Mouse (Mus musculus) midbrain, embryonic 15.5 days (tissue): ENCODE results near the gene Rasl10a. TPM values are rescaled to one million over a fixed set of nuclear protein-coding genes. Genes with fewer than 3 reads are reported as not detected.
"Not testable (repeated sequence)": the region's sequence is repeated elsewhere in the genome, so short reads cannot be mapped to it uniquely, and the experiment has no call there.

Experiments used
- ATAC-seq: fragments of 200-750 bp; cut with Nextera tagmentation; replicated peaks from 2 replicates; pipeline ENCODE4 v1.8.0; 2017; ENCODE audit warnings: moderate TSS enrichment
- H3K27ac ChIP-seq: fragments of 300-500 bp; sonication (generic); 2 replicates; pipeline ENCODE4 v1.5.1; 2015; ENCODE audit warnings: mild to moderate bottlenecking, inconsistent platforms
- H3K27me3 ChIP-seq: fragments of 300-500 bp; sonication (generic); replicated peaks from 2 replicates; pipeline ENCODE4 v1.6.1; 2015; ENCODE audit warnings: inconsistent platforms
- H3K36me3 ChIP-seq: fragments of 300-500 bp; sonication (generic); replicated peaks from 2 replicates; pipeline ENCODE4 v1.6.1; 2015; ENCODE audit warnings: inconsistent platforms
- H3K4me1 ChIP-seq: fragments of 300-500 bp; sonication (generic); 2 replicates; pipeline ENCODE4 v1.6.1; 2015; ENCODE audit warnings: inconsistent platforms
- H3K4me2 ChIP-seq: fragments of 300-500 bp; sonication (generic); 2 replicates; pipeline ENCODE4 v1.6.1; 2015; ENCODE audit warnings: inconsistent platforms, mild to moderate bottlenecking, moderate library complexity
- H3K4me3 ChIP-seq: fragments of 300-500 bp; sonication (generic); 2 replicates; pipeline ENCODE4 v1.5.1; 2015; ENCODE audit warnings: mild to moderate bottlenecking, inconsistent platforms
- H3K9ac ChIP-seq: fragments of 300-500 bp; sonication (generic); 2 replicates; pipeline ENCODE4 v1.6.1; 2015; ENCODE audit warnings: mild to moderate bottlenecking, inconsistent platforms
- H3K9me3 ChIP-seq: fragments of 300-500 bp; sonication (generic); 2 replicates; pipeline ENCODE4 v1.6.1; 2016; ENCODE audit warnings: inconsistent platforms
- WGBS: fragments of 180-500 bp; shearing (Covaris S2); methylation state at CpG from one replicate; pipeline ENCODE4 v1.1.7; 2015; ENCODE audit warnings: mixed read lengths; 5-methylcytosine and 5-hydroxymethylcytosine counted together
- polyA plus RNA-seq: library from polyadenylated mRNA; unstranded; fragments of >200 nt; fragmentation: Nextera tagmentation; extraction: Ambion mirVana; gene quantifications from 2 replicates; pipeline ENCODE4 v1.2.1, GENCODE M21; 2015

Rasl10a gene
- polyA plus RNA-seq, 1 experiment from 2014 or later: 0.77 TPM

- peaks cover 50% of the 10 kb centered on the region for H3K4me1 ChIP-seq
- peak; percentile 31 for ATAC-seq
- WGBS: 13% methylated on average over 38 of the region's 38 CpGs
Measured at GRCm38 (mm10) chr11:5064282-5065055, 6.5 kb downstream of the Rasl10a start.

DNA sequence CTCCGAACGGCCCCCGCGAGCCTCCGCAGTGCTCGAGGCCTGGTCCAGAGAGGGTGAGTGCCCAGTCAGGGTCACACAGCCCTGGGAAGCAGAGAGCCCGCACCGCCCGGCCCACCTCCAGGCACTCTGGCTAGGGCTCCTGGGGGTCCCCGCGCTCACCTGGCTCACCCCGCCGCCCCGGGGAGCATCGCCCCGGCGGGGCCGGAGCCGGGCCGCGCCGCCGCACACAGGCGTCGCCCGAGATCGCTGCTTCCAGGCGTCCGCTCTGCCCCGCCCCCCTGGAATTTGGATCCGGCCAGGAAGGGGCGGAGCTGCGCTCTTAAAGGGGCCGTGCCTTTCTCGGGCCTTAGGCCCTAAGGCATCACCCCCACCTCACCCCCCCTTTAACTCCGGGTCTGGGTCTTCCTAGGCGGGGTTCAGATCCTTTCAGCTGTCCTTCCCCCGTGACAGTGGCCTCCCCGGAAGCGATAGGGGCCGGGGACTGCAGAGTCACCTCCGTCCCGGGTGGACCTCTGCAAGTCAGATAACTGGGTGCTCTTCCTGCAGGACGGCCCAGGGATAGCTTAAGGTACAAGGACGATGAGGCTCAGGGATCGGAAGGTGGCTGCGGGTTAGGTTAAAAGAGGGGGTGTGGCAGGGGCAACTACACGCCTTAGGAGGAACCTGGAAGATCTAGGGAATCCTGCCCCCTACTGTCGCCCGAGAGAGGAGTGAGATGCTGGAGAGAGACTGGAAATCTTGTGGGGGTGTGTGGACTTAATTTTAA is 7.3 kb downstream of the Rasl10a start, which contains the start of gene Gas2l1:
Gas2l1 (minus strand) TSS at position 272 of the 766 bp plus-strand sequence.
- H3K4me1 ChIP-seq: peaks cover 45% of the 10 kb centered on the region
- peaks cover 20% of the 10 kb centered on the region for H3K36me3 ChIP-seq
- H3K27ac ChIP-seq: peak within 1 kb of the TSS; percentile 34; the same call in 1 of the 2 replicates
- peak within 1 kb of the TSS; percentile 80 for H3K4me2 ChIP-seq
- no peaks in the 10 kb centered on the region for H3K9me3 ChIP-seq
- peak within 1 kb of the TSS; percentile 59 for H3K9ac ChIP-seq
- peak; percentile 85 for ATAC-seq
- peaks cover 38% of the 10 kb centered on the region for H3K27me3 ChIP-seq
- peak within 1 kb of the TSS; percentile 88 for H3K4me3 ChIP-seq
- under 1% methylated on average over 47 of the region's 50 CpGs for WGBS

More at GRCm38 (mm10) chr11:5064282-5065055, 6.5 kb downstream of the Rasl10a start:
- H3K27me3 ChIP-seq: peaks cover 46% of the 10 kb centered on the region
- peak overlapping the region; percentile 88 for H3K4me3 ChIP-seq
- H3K4me2 ChIP-seq: peak overlapping the region; percentile 80
- H3K36me3 ChIP-seq: peaks cover 17% of the 10 kb centered on the region
- H3K27ac ChIP-seq: 0 out of 2 replicates have a peak overlapping the region, but pooled peaks have one; percentile 18
- no peaks in the 10 kb centered on the region for H3K9me3 ChIP-seq
- H3K9ac ChIP-seq: peak overlapping the region; percentile 59

GRCm38 (mm10) chr11:5067063-5067462 is 9.1 kb downstream of the Rasl10a start:
- Histone ChIP-seq H3K4me1 (peaks cover 32% of the 10 kb centered on the region), H3K27ac (no peak overlapping the region), H3K27me3 (peaks cover 21% of the 10 kb centered on the region), H3K9me3 (no peaks in the 10 kb centered on the region), H3K9ac (no peak overlapping the region), H3K36me3 (peaks cover 37% of the 10 kb centered on the region), H3K4me2 (no peak overlapping the region), H3K4me3 (no peak overlapping the region)
- no peak for ATAC-seq

DNA sequence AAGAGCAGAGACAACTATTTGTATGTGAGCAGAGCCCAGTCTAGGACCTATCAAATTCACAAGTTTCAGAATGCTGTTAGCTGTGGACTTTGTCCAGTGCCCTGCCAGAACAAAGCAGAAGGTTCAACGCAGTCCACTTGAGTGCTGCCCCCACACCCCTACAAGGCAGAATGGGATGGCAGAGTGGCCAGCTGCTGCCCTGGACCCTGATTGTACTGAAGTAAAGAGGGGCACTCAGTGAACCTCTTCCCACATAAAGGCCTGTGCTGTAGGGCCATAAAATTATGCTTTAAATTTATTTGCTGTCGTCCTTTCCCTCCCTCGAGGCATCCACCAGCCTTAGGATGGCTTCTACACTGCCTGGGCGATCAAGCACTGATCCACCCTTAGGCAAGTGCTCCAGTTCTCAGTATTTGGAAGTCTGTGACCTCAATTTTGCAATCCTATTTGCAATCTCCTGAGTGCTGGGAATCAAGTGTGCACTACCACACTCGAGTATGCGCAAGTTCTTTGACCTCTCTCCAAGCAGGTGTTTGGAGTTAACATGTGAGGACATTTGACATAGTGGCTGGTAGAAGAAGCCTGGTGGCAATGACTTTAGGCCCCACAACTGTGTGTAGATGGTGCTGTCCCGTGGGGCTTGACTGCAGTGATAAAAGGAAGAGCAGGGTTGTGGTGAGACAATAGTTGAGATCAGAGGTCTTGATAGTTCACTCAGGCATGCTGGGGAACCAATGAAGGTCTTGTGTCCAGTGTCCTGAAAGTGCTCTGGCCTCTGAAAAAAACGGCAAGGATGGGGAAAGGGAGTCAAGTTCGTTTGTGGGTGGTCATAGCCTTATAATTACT is 10.4 kb downstream of the Rasl10a start:
- H3K27ac ChIP-seq: no peak overlapping the region
- 86% methylated on average over 9 of the region's 9 CpGs for WGBS
- peaks cover 8% of the 10 kb centered on the region for H3K27me3 ChIP-seq
- no peak overlapping the region for H3K9ac ChIP-seq
- peaks cover 19% of the 10 kb centered on the region for H3K4me1 ChIP-seq
- peaks cover 46% of the 10 kb centered on the region for H3K36me3 ChIP-seq
- no peak overlapping the region for H3K4me3 ChIP-seq
- no peak overlapping the region for H3K4me2 ChIP-seq
- H3K9me3 ChIP-seq: no peaks in the 10 kb centered on the region
- ATAC-seq: no peak

DNA sequence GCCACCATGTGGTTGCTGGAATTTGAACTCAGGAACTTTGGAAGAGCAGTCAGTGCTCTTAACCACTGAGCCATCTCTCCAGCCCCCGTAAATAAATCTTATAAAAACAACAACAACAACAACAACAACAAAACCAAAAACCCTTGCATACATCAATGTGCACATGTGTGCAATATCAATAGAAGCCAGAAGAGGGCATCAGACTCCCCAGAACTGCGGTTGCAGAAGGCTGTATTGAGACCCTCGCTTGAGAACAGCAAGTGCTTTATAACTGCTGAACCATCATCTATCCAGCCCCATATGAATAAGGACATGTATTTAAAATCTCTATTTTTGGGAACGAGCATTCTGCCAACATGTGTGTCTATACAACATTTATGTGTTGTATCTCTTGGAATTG is 17.0 kb downstream of the Rasl10a start:
- H3K27ac ChIP-seq: no peak overlapping the region
- no peak overlapping the region for H3K9ac ChIP-seq
- H3K4me3 ChIP-seq: no peak overlapping the region
- no peak overlapping the region for H3K4me2 ChIP-seq
- no peaks in the 10 kb centered on the region for H3K4me1 ChIP-seq
- no peaks in the 10 kb centered on the region for H3K27me3 ChIP-seq
- 70% methylated on average over 4 of the region's 4 CpGs for WGBS
- H3K9me3 ChIP-seq: no peaks in the 10 kb centered on the region
- H3K36me3 ChIP-seq: peaks cover 54% of the 10 kb centered on the region
- ATAC-seq: no peak

GRCm38 (mm10) chr11:5075760-5076159 is 17.8 kb downstream of the Rasl10a start:
- Histone ChIP-seq H3K4me3 (no peak overlapping the region), H3K4me2 (no peak overlapping the region), H3K4me1 (no peaks in the 10 kb centered on the region), H3K36me3 (peaks cover 55% of the 10 kb centered on the region), H3K27ac (no peak overlapping the region), H3K27me3 (no peaks in the 10 kb centered on the region), H3K9ac (no peak overlapping the region), H3K9me3 (no peaks in the 10 kb centered on the region)
- no peak for ATAC-seq

DNA sequence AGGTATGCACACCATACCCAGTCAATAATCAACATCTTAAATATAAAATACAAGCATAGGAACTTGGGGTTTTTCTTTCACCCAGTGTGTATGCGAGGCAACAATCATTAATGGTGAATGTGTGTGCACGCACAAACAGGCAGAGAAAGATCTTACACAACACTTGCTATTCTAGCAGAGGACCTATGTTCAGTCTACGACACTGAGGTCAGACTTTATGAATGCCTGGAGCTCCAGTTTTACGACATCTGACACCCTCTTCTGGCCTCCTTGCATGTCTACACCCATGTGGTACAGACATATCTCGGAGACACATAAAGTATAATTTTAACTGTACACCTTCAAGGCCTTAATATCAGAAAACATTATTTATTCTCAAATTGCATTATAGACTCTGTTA is 18.9 kb downstream of the Rasl10a start:
- H3K36me3 ChIP-seq: peaks cover 48% of the 10 kb centered on the region

DNA sequence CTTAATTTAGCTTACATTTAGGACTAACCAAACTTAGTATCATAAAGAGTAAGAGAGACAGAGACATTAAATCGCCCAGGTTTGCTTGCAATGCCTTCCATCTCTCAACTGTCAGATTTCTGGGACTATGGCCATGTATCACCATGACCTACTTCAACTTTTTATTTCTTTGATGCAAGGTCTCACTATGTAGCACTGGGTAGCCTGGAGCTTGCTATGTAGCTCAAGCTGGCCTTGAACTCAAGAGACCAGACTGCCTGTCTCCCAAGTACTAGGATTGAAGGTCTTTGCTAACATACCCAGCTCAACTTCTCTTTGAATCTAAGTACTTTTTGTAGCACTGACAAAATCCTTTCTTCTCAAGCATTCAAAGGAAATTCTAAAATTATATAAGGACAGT is 31.2 kb downstream of the Rasl10a start:
- 91% methylated on average over 1 of the region's 1 CpGs for WGBS

More for the DNA sequence above, 18.9 kb downstream of the Rasl10a start:
- not testable (repeated sequence) for H3K4me2 ChIP-seq, H3K9me3 ChIP-seq, H3K4me1 ChIP-seq, H3K4me3 ChIP-seq, H3K27ac ChIP-seq, ATAC-seq, H3K9ac ChIP-seq, H3K27me3 ChIP-seq
- WGBS: 81% methylated on average over 4 of the region's 5 CpGs

DNA sequence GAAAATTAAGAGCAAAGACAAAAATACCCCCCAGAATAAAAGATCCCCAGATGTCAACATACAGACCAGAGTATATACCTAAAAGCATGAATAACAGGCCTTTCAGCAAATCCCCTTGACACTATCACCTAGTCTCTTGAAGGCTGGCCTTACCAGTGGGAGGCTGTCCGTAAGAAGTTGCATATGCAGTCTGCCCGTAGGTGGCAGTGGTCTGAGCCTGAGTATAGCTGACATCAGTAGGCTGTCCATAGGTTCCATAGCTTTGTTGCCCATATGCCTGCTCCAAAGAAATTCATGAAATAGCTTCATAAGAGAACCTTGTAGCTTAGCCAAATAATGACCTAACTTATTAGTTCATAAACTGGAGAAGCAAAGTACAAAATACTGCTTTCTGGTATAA is 33.8 kb downstream of the Rasl10a start:
- Histone ChIP-seq H3K4me2 (no peak overlapping the region), H3K9ac (no peak overlapping the region), H3K4me1 (peaks cover 17% of the 10 kb centered on the region), H3K4me3 (no peak overlapping the region), H3K36me3 (peaks cover 36% of the 10 kb centered on the region), H3K9me3 (no peaks in the 10 kb centered on the region), H3K27ac (no peak overlapping the region), H3K27me3 (no peaks in the 10 kb centered on the region)
- ATAC-seq: no peak
- WGBS: 24% methylated on average over 2 of the region's 2 CpGs

More for the DNA sequence above, 31.2 kb downstream of the Rasl10a start:
- no peak overlapping the region for H3K4me3 ChIP-seq
- H3K27me3 ChIP-seq: no peaks in the 10 kb centered on the region
- H3K36me3 ChIP-seq: peaks cover 61% of the 10 kb centered on the region
- H3K9me3 ChIP-seq: no peaks in the 10 kb centered on the region
- H3K27ac ChIP-seq: no peak overlapping the region
- no peak overlapping the region for H3K4me2 ChIP-seq
- H3K4me1 ChIP-seq: 0 out of 2 replicates have a peak, but pooled peaks cover 2% of the 10 kb centered on the region
- ATAC-seq: no peak
- H3K9ac ChIP-seq: no peak overlapping the region

- Histone ChIP-seq H3K27ac (no peak overlapping the region), H3K9me3 (no peaks in the 10 kb centered on the region), H3K36me3 (peaks cover 12% of the 10 kb centered on the region), H3K4me3 (no peak overlapping the region), H3K4me2 (no peak overlapping the region), H3K4me1 (peaks cover 33% of the 10 kb centered on the region), H3K27me3 (no peaks in the 10 kb centered on the region), H3K9ac (no peak overlapping the region)
- WGBS: 88% methylated on average over 5 of the region's 5 CpGs
- no peak for ATAC-seq
Measured at GRCm38 (mm10) chr11:5095877-5096276, 37.9 kb downstream of the Rasl10a start.

DNA sequence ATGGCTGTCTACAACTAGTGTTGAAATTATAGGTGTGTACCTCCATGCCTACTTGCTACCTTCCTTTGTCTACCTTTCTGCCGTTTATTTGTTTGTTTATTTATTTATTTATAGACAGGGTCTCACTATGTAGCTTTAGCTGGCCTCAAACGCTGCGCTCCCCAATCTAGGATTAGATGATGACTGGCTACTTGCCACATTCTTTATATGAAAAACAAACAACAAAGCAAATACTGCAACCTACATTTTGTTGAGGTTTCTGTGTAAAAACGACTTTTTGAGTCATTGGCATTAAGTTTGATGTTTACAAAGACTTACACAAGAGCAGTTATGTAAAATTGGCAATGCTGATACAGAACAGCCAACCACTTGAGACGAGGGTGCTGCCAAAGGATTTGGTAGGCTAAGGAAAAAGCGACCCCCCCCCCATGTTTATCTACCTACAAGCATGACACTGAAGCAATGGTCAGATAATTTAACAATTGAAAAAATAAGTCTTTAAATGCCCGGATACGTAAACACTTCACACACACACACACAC is 38.6 kb downstream of the Rasl10a start:
- Histone ChIP-seq H3K36me3 (peaks cover 7% of the 10 kb centered on the region), H3K27me3 (no peaks in the 10 kb centered on the region), H3K27ac (no peak overlapping the region), H3K9me3 (no peaks in the 10 kb centered on the region), H3K4me2 (peak overlapping the region; percentile 72), H3K9ac (no peak overlapping the region), H3K4me3 (peak overlapping the region; percentile 66), H3K4me1 (peaks cover 39% of the 10 kb centered on the region)
- no peak for ATAC-seq
- WGBS: 68% methylated on average over 8 of the region's 8 CpGs
